Mouse (Mus musculus) MEL (cell line): ENCODE results near the gene Rundc3a.
A peak's percentile ranks its signal among the peaks of the same experiment; 100 is the strongest.

Source experiments
- CTCF ChIP-seq, 3 experiments: IDR thresholded peaks in 2 of 3; conservative IDR thresholded peaks in 1 of 3; 2 replicates each; pipeline ENCODE4 v1.5.1; 2011 to 2012; ENCODE audit warnings: low read length in 3 of 3, low read depth in 2 of 3, mild to moderate bottlenecking in 2 of 3, improper control_type of control experiment in 1 of 3, inconsistent platforms in 1 of 3, mixed read lengths in 1 of 3, moderate library complexity in 1 of 3; ENCODE audit not compliant: control insufficient read depth in 1 of 3, insufficient read depth in 1 of 3, poor library complexity in 1 of 3, severe bottlenecking in 1 of 3
- E2F4 ChIP-seq: IDR thresholded peaks from 2 replicates; pipeline ENCODE4 v1.6.1; 2011; ENCODE audit warnings: low read depth, low read length, improper control_type of control experiment, borderline replicate concordance
- EP300 ChIP-seq, 2 experiments: IDR thresholded peaks; 2 replicates each; pipeline ENCODE4 v1.6.1; 2011; ENCODE audit warnings: improper control_type of control experiment in 2 of 2, low read length in 2 of 2, low read depth in 1 of 2, mild to moderate bottlenecking in 1 of 2
- ETS1 ChIP-seq: IDR thresholded peaks from 2 replicates; pipeline ENCODE4 v1.6.1; 2012; ENCODE audit warnings: low read depth, mild to moderate bottlenecking, inconsistent platforms, low read length, improper control_type of control experiment, moderate library complexity
- GATA1 ChIP-seq: IDR thresholded peaks from 2 replicates; pipeline ENCODE4 v1.6.1; 2011; ENCODE audit warnings: low read depth, low read length, improper control_type of control experiment
- HCFC1 ChIP-seq: IDR thresholded peaks from 2 replicates; pipeline ENCODE4 v1.6.1; 2012; ENCODE audit warnings: low read depth, mild to moderate bottlenecking, inconsistent platforms, low read length, improper control_type of control experiment, moderate library complexity
- KAT2A ChIP-seq: conservative IDR thresholded peaks from 2 replicates; pipeline ENCODE4 v1.6.1; 2012; ENCODE audit warnings: low read depth, low read length, improper control_type of control experiment, inconsistent platforms
- MAFK ChIP-seq: IDR thresholded peaks from 2 replicates; pipeline ENCODE4 v1.6.1; 2011; ENCODE audit warnings: low read depth, mild to moderate bottlenecking, low read length, improper control_type of control experiment, borderline replicate concordance
- NRF1 ChIP-seq: IDR thresholded peaks from 2 replicates; pipeline ENCODE4 v1.6.1; 2014; ENCODE audit warnings: low read depth, mild to moderate bottlenecking, inconsistent platforms, low read length, improper control_type of control experiment, moderate library complexity; ENCODE audit not compliant: poor library complexity, insufficient read depth, severe bottlenecking
- POLR2A ChIP-seq, 2 experiments: IDR thresholded peaks; 2 replicates each; pipeline ENCODE4 v1.6.1; 2011 to 2012; ENCODE audit warnings: low read length in 2 of 2, mild to moderate bottlenecking in 2 of 2, control low read depth in 1 of 2, improper control_type of control experiment in 1 of 2, low read depth in 1 of 2, moderate library complexity in 1 of 2; ENCODE audit not compliant: control insufficient read depth in 1 of 2, insufficient read depth in 1 of 2, poor library complexity in 1 of 2
- USF1 ChIP-seq: IDR thresholded peaks from 2 replicates; pipeline ENCODE4 v1.6.1; 2014; ENCODE audit warnings: low read depth, mild to moderate bottlenecking, inconsistent platforms, low read length, improper control_type of control experiment, moderate library complexity

- TF ChIP-seq POLR2A (IDR thresholded peaks at IDR 0.05; ENCODE audit: control insufficient read depth in 1 of 2, insufficient read depth in 1 of 2, low read depth in 1 of 2, low read length in 2 of 2, poor library complexity in 1 of 2) (no peak), MAFK (no peak), CTCF (IDR thresholded peaks at IDR 0.05 in 2 of 3, conservative IDR thresholded peaks at IDR 0.05 in 1 of 3; ENCODE audit: control insufficient read depth in 1 of 3, insufficient read depth in 1 of 3, low read depth in 2 of 3, low read length in 3 of 3, poor library complexity in 1 of 3, severe bottlenecking in 1 of 3) (no peak), GATA1 (peak; percentile 35; the same call in 1 of the 2 replicates), HCFC1 (no peak), NRF1 (no peak), EP300 (IDR thresholded peaks at IDR 0.05; ENCODE audit: low read depth in 1 of 2, low read length in 2 of 2) (peak in 1 of 2 experiments; percentile 76; a peak in 3 of 4 replicates), E2F4 (no peak), USF1 (no peak), KAT2A (no peak), ETS1 (peak; percentile 85)
These were observed 29.6 kb upstream of the Rundc3a start for GRCm38 (mm10) chr11:102363623-102364022.
